Mouse (Mus musculus): Measurements from ENCODE around the gene Zfp750. TPM values are rescaled to one million over a fixed set of nuclear protein-coding genes. Genes with fewer than 3 reads are reported as not detected.
A peak's percentile ranks its signal among the peaks of the same experiment; 100 is the strongest.

Gene Zfp750
- not detected in 2 replicates for total RNA-seq (2017)

DNA sequence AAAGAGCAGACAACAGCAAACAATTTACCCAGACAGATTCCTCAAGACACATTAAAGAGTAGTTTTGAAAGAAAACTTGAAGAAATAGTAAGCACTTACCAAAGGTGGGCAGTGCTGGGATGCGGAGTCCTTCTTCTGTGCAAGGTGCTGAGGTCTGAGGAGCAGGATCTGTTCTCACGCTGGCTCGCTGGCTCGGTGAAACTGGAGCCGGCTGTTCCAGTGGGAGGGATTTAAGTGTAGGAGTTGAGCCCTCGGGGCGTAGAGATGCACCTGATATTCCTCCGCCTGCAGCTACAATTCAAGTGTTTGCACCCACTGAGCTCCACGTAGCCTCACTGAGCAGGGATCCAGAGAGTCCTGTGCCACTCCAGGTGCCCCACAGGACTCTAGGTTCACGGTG is at the start of gene Zfp750:
Gene Zfp750 (minus strand): TSS at position 203 of the 400 bp plus-strand sequence.
- ATAC-seq (ENCODE audit: extremely low read depth, insufficient number of reproducible peaks, low FRiP score, poor library complexity, severe bottlenecking): no peak

- ATAC-seq (ENCODE audit: extremely low read depth, insufficient number of reproducible peaks, low FRiP score, poor library complexity, severe bottlenecking): no peak
These were observed 45.1 kb upstream of the Zfp750 start for GRCm38 (mm10) chr11:121564265-121564664.

DNA sequence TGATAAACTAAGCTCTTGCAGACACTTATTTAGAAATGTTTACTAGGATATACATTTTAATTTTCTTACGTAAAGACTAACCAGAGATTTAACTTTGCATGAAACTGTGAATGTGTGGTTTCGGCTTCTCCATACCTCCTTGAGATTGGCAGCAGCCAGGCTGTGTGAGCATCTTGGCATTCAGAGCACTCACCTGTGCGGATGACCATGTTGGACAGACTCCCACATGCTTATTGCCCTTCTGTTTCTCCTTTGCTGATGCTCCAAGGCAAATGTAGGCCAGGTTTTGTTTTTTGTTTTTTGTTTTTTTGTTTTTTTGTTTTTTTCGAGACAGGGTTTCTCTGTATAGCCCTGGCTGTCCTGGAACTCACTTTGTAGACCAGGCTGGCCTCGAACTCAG is 44.2 kb upstream of the Zfp750 start:
- no peak for ATAC-seq (ENCODE audit: extremely low read depth, insufficient number of reproducible peaks, low FRiP score, poor library complexity, severe bottlenecking)

DNA sequence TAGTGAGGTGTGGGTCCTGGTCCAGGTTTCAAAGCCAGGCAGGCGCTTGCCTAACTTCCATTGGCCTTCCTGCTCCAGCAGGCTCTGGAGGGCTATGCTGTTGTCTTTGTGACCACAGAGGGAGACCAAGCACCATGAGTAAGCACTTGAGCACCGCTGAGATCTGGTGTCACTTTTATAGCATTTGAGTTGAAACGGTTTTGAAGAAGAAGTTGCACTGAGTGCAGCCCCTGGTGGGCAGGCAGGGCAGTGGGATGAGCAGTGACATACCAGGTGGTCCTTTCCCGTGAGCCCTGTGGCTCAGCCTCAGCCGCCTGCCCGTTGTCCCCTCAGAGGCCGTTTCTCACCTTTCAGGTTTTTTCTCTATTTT is 41.1 kb upstream of the Zfp750 start:
- peak; percentile 37; the same call in 1 of the 2 replicates for ATAC-seq (ENCODE audit: extremely low read depth, insufficient number of reproducible peaks, low FRiP score, poor library complexity, severe bottlenecking)

GRCm38 (mm10) chr11:121559527-121560293 is 40.6 kb upstream of the Zfp750 start:
- peak; percentile 50; the same call in 1 of the 2 replicates for ATAC-seq (ENCODE audit: extremely low read depth, insufficient number of reproducible peaks, low FRiP score, poor library complexity, severe bottlenecking)

GRCm38 (mm10) chr11:121558522-121558921 is 39.4 kb upstream of the Zfp750 start:
- no peak for ATAC-seq (ENCODE audit: extremely low read depth, insufficient number of reproducible peaks, low FRiP score, poor library complexity, severe bottlenecking)

DNA sequence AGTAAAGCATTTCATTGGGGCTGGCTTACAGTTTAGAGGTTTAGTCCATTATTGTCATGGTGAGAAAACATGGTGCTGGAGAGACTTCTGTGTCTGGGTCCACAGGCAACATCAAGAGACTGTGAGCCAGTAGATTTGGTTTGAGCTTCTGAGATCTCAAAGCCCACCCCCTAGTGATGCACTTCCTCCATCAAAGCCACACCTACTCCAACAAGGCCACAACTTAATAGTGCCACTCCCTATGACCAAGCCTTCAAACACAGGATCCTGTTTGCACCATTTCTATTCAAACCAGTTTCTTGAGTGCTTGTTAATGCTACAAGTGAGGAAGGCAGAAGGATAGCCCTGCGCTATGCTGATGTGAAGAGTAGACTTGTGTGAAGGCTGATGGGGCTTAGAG is 38.8 kb upstream of the Zfp750 start:
- ATAC-seq (ENCODE audit: extremely low read depth, insufficient number of reproducible peaks, low FRiP score, poor library complexity, severe bottlenecking): no peak

DNA sequence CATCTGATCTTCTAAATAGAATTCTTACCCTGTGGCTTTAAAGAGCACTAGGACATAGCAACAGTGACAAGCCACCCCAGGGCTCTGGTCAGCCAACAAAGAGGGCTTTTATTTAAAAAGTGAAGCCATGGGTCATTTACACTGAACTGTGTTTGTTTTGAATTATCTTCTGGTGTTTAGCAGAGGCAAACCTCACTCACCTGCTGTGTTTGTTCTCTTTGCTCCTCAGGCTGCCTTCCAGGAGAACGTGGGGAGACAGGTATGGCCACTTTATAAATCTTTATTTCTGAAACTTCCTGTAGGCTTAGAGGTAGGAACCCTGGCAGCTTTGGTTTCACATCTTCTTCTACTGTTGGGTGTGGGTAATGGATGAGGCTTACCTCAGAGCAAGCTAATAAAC is 37.6 kb upstream of the Zfp750 start:
- no peak for ATAC-seq (ENCODE audit: extremely low read depth, insufficient number of reproducible peaks, low FRiP score, poor library complexity, severe bottlenecking)

DNA sequence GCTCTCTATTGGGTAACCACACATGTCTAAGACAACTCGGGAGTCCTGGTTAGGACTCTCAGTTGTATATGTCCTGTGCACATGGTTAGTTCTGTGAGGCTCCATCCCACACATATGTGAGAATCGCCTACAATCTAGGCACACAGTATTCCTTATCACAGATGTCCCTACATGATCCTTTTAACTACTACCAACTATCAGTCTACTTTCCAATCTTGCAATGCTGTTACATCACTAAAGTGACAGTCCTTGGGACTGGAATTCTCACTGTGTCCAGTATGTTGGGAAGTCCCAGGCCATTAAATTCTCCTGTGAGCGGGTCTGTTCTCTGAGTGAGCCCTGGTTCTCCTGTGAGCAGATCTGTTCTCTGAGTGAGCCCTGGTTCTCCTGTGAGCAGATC is 34.3 kb upstream of the Zfp750 start:
- ATAC-seq (ENCODE audit: extremely low read depth, insufficient number of reproducible peaks, low FRiP score, poor library complexity, severe bottlenecking): no peak

DNA sequence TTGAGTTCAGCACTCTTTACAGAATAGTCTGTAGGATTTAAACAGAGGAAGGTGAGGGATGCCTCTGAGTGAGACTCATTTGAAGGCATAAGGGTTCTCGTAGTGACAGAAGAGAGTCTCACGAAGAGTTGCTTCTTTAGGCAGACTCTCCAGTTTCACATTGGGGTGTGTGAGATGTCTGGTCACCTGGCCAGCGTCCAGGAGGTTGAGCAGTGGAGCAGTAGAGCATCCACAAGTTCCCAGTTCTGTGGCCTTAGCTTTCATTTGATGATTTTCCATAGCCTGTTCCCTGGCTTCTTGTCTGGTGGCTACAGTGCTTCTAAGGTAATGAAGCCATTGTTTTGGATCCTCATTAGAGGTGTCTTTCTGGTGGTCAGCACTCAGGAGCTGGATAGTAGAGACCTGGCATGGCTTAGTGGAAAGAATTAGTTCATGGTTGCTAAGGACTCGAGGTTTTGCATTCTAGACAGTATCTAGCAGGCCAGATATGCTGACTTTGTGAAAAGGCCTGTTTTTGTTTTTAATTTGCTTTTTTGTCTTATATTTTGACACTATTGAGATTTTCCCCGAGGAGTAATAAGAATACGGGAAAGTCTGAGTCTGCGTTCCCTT is 33.8 kb upstream of the Zfp750 start:
- ATAC-seq (ENCODE audit: extremely low read depth, insufficient number of reproducible peaks, low FRiP score, poor library complexity, severe bottlenecking): no peak

DNA sequence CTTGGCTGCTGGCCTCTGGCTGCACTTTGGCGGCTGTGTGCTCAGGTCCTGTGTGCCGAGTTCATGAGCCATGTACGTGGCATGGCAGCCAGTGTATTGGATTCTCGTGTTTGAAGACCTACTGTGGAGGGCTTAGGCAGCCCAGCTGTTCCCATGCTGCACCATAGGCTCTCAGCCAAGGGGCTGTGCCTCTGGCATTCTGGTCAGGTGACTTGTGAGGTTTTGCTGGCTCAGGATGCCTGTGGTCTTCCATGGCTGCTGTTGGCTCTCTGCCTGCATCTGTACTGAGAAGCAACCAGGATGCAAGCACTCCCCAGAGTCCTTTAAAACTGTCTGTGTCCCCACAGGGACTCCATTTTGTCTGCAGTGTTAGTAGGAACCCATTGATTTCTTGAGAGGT is 33.0 kb upstream of the Zfp750 start:
- no peak for ATAC-seq (ENCODE audit: extremely low read depth, insufficient number of reproducible peaks, low FRiP score, poor library complexity, severe bottlenecking)

- ATAC-seq (ENCODE audit: extremely low read depth, insufficient number of reproducible peaks, low FRiP score, poor library complexity, severe bottlenecking): no peak
These were observed 32.2 kb upstream of the Zfp750 start for GRCm38 (mm10) chr11:121551206-121551799.

DNA sequence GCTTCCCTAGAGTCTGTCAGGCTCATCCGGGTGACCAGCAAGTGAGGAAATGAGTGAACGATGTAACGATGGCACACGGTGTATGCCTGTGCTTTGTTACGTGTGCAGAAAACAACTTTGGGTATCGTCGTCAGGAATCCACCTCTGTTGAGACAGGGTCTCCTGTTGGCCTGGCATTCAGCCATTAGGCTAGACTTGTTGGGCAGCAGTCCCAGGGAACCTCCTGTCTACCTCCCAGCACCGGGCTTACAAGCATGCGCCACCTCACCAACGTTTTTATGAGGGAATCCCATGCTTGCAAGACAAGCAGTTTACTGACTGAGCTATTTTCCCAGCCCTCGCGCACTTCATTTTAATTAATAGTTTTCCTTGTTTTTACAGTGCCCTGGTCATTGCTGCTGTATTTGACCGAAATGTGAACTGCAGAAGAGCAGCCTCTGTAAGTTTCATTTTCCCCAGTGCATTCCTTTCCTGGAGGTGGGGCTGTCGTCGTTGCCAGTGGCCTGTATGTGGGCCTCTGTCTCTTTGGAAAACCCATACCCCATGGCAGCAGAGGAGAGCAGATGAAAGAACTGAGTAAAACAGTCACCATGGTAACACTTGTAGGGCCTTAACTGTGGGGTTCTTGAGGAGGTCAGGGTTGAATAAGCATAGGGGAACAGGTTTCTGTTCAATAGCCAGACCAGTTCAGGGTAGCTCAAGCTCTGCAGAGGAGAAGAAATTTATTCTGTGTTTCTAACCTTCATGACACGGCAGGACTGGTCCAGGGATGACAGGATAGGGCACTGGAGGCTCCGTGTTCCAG is 30.9 kb upstream of the Zfp750 start:
- ATAC-seq (ENCODE audit: extremely low read depth, insufficient number of reproducible peaks, low FRiP score, poor library complexity, severe bottlenecking): no peak

DNA sequence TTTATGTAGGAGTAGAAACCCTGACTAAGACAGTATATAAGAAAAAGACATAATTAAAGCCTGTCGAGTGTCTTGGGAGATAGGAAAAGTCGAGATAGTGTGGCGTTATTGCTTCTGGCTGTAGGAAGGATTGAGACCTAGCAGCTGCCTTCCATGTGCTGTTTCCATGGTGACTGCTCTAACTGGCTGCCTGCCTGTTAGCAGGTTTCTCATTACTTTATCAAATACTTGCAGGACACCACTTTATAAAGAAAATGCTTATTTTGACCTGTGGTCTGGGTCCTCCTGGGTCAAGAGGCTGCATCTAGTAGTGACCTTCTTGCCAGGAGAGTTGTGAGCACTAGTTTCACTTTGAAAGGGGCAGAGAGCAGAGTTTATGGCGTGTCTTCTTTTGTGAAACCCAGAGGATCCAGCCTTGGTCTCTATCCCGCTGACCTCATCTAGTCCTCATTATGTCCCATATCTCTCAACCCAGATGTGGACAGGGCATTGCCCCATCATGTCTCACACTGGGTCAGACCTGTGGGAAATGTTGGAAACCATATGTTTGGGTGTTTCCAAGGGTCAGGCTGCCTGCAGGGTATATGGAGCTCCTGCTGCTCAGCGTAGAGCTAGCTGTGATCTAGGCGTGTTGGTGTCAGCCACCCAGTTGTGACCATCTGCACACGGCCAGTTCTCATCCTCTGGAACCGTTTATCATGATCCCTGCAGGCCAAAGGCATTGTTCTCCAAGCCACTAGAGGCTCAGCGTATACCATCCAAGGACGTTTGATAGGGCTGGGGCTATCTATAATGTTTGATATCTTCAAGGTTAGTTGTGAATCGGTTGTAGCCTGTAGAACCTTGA is 30.1 kb upstream of the Zfp750 start:
- ATAC-seq (ENCODE audit: extremely low read depth, insufficient number of reproducible peaks, low FRiP score, poor library complexity, severe bottlenecking): no peak

GRCm38 (mm10) chr11:121547925-121548324 is 28.8 kb upstream of the Zfp750 start:
- ATAC-seq (ENCODE audit: extremely low read depth, insufficient number of reproducible peaks, low FRiP score, poor library complexity, severe bottlenecking): no peak

DNA sequence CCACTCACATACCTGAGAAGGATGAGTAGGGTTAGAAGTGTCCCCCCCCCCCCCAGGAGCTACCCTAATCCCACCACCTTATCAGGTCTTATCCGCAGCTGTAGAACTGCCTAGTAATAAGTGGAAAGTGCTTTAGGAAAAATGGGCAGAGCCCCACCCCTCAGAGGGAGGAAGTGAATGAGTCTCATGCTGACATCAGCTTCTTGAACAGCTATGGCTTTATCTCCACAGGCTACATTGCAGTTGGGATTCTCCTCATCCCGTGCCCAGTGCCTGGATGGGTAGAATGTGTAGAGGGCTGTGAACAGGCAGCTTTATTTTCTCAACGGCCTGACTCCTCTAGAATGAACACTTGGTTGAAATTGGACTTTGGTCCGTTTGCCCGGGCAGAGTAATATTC is 28.1 kb upstream of the Zfp750 start:
- ATAC-seq (ENCODE audit: extremely low read depth, insufficient number of reproducible peaks, low FRiP score, poor library complexity, severe bottlenecking): no peak

- ATAC-seq (ENCODE audit: extremely low read depth, insufficient number of reproducible peaks, low FRiP score, poor library complexity, severe bottlenecking): no peak
These were observed 26.4 kb upstream of the Zfp750 start for GRCm38 (mm10) chr11:121545398-121546034.

- no peak for ATAC-seq (ENCODE audit: extremely low read depth, insufficient number of reproducible peaks, low FRiP score, poor library complexity, severe bottlenecking)
These were observed 25.7 kb upstream of the Zfp750 start for GRCm38 (mm10) chr11:121544755-121545397.

All from neutrophil, adult 5-6 weeks (primary cell).